Mouse (Mus musculus): ENCODE measurements around the gene Hdgfl2.
"Not testable (repeated sequence)": the region's sequence is repeated elsewhere in the genome, so short reads cannot be mapped to it uniquely, and the experiment has no call there.

Hdgfl2 gene

GRCm38 (mm10) chr17:56062081-56062480, 17.4 kb upstream of the Hdgfl2 start:
- no peak for DNase-seq

- not testable (repeated sequence) for DNase-seq
Measured at GRCm38 (mm10) chr17:56065715-56066114, 13.7 kb upstream of the Hdgfl2 start.

DNA sequence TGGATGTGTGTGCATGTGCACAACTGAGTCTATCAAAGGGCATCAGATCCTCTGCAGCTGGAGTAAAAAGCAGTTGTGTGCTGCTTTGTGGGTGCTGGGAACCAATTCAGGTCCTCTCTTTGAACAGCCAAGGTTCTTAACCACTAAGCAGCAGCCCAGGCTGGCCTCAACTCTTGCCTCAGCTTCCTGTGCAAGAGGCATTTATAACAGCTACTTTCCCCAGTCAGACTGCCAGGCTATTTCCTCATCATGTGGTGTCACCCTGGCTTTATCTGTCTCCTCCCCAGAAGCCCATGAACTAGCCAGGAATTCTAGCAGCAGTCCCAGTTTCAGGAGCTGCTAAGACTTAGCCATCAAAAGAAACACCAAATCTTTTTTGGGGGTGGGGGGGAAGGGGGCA, 13.0 kb upstream of the Hdgfl2 start:
- DNase-seq = no peak

DNA sequence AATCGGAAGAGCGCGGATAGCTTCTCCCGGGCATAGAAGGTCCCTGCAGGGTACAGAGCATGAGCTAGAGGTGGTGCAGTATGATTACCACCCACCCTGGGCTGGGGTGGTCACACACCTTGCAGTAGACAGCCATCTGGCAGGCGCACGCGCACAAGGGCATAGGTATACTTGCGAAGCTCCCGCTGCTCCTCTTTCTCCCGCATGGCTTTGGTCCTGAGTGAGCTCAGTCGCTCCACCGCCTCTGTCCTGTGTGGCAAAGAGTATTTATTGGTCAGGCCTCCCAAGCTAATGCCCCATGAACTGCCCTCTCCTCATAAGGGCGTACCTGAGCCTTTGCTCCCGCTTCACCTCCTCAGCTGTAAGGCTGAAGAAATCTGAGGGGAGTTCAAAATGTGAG, 10.4 kb upstream of the Hdgfl2 start:
- DNase-seq = no peak

- no peak for DNase-seq
Measured at GRCm38 (mm10) chr17:56071126-56071525, 8.3 kb upstream of the Hdgfl2 start.

GRCm38 (mm10) chr17:56072243-56072642, 7.2 kb upstream of the Hdgfl2 start:
- no peak for DNase-seq

DNA sequence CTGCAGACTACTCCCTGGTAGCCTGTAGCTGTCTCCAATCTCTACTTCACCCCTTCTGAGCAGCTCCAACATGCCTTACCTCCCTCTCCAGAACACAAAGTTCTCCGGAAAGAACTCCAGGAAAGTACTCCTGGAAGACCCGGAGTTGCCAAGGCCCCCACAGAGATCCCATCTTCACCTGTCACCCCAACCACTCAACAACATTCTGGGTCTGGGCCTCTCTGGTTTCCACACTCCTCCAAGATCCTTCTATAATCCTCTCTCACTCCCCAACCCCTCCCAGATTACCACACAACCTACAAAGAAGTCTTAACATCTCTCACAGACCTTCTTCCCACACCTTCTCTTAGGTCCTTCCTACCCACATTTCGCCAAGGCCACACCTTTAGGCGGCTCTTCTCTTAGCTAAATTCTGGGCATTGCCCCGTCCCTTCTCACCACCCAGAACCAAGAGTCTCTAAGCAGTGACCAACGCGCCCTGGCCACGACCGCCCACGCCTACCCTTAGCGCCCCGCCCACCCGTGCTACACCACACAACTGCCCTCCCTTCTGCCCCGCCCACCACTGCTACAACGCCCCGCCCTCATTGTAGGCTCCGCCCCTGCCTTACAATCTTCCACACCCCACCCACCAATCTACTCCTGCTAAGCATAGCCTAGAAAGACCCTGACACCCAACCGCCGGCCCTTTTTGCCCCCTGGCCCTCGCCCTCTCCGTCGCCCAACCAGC, 5.2 kb upstream of the Hdgfl2 start:
- peak; percentile 85 to 91 for DNase-seq

- peak; percentile 96 to 97 for DNase-seq
Measured at GRCm38 (mm10) chr17:56074827-56075208, 4.6 kb upstream of the Hdgfl2 start, which contains the start of gene Ubxn6. Gene Ubxn6, minus strand, starts transcription at chr17:56075028.

GRCm38 (mm10) chr17:56077523-56077922, 1.9 kb upstream of the Hdgfl2 start:
- no peak for DNase-seq

GRCm38 (mm10) chr17:56078361-56078760, 1.1 kb upstream of the Hdgfl2 start:
- DNase-seq = peak; percentile 23 to 52

GRCm38 (mm10) chr17:56079921-56080320, 487 bp downstream of the Hdgfl2 start:
- DNase-seq = peak; percentile 23 to 30

DNA sequence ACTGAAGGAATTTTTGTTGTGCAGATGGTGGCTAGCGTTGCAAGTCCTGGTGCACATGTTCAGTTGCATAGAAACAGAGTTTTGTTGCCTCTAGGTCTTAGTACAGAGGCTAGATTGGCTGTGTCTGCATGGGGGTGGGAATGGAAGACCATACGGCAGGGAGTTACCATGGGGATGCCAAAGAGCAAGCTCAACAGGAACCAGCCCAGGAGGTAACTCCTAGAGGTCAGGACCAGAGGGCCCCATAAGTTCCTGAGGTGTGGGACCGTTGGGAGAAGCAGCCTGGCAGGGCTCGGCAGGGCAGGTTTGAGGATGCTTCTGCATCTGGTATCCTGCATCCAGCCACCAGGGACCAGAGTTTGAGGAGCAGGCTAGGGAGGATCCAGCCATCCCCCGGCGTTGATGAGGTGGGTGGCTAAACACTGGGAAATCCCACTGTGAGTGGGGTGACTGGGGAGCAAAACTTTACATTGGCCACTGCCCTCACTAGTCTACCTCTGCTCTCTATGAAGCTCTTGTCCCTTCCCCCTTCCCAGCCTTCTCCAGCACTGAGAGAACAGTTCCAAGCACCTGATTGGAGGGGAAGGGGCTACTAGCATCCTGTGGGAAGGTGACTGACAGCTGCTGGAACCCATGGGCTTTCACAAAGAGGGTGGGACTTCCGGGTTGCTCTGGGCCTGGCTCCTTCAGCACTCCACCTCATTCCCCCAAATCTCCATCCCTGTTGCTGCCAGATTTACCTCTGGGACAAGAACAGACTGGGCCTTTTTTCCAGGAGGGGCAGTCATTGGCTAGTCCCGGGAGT, 1.5 kb downstream of the Hdgfl2 start:
- DNase-seq = no peak

- DNase-seq = no peak
Measured at GRCm38 (mm10) chr17:56092312-56092711, 12.9 kb downstream of the Hdgfl2 start.

GRCm38 (mm10) chr17:56092794-56093193, 13.4 kb downstream of the Hdgfl2 start:
- DNase-seq = no peak

GRCm38 (mm10) chr17:56096883-56097282, 17.4 kb downstream of the Hdgfl2 start:
- DNase-seq = no peak

DNA sequence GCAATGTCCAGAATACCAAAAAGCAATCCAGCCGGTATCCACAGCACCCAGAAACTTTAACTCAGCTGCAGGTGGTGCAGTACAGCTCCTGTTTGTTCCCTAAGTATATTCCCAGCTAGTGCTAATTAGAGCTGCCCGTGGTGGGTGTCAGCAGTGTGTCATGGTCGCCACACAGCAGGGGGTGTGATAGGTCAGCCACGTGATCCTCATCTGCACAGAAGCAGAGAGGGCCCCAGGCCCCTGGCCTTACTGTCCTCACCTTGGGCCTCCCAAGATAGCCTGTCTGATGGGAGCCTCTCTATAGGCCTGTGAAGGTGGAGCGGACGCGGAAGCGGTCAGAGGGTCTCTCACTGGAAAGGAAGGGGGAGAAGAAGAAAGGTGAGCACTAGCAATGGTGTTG, 18.7 kb downstream of the Hdgfl2 start:
- no peak for DNase-seq

DNA sequence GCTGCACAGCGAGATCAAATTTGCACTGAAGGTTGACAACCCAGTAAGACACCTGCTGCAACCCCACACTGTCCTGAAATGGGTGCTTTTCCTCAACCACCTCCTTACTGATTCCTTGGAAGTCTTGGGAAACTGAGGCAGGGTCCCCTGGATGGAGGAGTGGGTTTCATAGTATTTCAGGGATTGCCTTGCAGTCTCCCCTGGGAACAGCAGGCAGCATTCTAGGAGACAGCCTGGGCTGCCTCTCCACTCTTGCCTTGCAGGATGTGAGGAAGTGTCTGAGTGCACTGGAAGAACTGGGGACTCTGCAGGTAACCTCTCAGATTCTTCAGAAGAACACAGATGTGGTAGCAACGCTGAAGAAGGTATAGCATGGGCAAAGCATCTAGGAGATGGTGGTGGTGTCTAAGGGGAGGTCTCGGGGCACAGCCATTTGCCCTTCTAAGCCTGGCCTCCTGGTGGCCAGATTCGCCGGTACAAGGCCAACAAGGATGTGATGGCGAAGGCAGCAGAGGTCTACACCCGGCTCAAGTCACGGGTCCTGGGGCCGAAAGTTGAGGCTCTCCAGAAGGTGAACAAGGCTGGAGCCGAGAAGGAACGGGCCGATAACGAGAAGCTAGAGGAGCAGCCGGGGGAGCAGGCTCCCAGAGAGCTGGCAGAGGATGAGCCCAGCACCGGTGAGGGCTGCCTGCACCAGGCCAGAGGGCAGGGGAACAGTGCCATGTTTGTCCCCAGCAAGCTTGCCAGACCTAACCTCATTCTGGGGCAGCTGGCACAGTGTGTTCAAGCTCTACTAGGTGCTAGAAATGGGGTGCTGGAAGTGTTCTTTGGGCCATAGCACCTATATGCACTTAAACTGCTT, 19.5 kb downstream of the Hdgfl2 start:
- no peak for DNase-seq

DNA sequence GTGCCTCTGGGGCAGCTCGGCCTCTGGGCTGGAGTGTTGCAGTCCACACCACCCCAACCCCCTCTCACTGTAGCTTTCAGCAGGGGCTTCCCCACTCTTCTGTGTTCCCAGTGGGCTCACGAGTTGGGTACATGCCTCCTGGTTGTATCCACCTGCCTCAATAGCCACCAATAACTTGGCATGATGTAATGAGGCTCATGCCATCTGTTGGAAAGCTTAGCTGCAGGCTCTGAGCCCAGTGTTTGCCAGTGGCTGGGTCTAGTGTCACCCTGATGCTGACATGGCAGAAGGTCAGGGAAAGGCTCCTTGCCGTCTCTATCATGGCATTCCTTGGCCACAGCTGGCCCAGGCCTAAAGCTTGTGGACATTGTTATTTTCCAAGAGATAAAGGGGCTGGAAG, 21.4 kb downstream of the Hdgfl2 start:
- DNase-seq = no peak

DNA sequence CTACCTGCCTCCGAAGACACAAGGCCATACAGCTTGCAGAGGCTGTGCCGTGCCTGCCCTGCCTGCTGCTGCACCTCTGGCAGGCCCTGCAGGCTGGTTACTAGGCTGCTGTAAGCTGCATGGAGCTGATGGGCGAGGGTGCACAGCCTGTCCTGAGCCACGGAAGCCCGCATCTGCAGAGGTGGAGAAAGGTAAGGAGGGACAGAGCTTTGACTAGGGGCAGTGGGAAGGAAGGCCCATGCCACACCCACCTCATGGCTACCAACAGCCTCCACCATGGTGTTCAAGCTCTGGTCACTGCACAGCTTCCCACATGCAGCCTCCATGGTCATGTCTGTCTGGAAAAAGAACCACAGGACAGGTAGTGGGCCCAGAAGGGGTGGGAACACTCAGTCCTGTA, 22.7 kb downstream of the Hdgfl2 start:
- DNase-seq = no peak

GRCm38 (mm10) chr17:56102927-56103326, 23.5 kb downstream of the Hdgfl2 start:
- DNase-seq = no peak

DNA sequence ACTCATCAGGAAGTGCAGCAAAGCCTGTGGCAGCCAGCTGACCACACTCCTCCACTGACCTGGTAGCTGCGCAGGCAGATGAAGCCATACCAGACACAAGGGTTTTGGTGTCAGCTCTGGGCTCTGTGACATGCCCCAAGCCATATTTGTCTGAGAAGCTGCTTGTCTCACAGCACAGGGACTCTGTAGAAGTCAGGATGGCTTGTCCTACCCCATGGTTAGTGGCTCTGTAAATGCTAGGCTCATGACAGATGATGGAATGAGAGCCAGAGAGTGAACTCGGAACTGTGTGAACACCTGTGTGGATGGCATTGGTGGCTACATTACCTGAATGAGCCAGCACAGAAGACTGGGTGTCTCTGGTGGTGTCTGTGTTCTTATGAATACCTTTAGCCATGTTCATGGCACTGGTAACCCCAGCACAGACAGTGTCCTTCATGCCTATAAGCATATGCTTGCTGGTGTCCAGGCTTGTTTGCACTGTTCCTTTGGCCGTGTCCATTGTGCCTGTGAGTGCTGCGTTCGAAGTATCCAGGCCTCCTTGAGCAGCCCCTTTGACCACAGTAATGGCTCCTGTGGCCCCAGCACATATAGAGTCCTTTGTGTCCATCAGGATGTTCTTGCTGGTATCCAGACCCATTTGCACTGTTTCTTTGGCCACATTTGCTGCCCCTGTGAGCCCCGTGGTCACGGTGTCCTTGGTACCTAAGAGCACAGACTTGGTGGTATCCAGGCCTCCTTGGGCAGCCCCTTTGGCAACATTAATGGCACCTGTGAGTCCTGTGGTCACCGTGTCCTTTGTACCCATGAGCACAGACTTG, 24.2 kb downstream of the Hdgfl2 start:
- no peak for DNase-seq

DNA sequence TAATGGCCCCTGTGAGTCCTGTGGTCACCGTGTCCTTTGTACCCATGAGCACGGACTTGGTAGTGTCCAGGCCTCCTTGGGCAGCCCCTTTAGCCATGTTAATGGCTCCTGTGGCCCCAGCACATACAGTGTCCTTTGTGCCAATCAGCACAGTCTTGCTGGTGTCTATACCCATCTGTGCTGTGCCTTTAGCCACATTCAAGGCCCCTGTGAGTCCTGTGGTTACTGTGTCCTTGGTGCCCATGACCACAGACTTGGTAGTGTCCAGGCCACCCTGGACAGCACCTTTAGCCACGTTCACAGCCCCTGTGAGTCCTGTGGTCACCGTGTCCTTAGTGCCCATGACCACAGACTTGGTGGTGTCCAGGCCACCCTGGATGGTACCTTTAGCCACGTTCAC, 25.4 kb downstream of the Hdgfl2 start:
- DNase-seq = not testable (repeated sequence)
